8 mouse cellular contexts compared by ENCODE assay signal in the genomic region with DNA sequence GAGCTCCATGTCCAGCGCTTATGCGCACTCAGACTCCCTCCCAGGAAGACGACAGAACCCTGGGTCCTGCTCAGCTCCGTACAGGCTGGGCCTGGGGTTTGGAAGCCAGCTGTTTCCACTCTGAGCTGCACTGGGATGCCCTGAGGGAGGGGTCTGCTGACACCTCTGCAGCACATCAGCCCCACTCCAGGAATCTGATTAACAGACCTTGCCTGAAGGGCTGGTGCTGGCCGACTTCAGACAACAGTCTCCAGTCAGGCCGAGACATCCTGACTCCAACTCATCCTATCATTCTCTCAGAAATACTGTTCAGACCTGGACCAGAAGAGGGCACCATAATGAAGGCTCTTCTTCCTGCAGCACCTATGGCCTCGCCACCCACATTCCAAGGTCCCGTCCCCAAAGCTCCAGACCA. TPM values are rescaled to one million over a fixed set of nuclear protein-coding genes. Genes with fewer than 3 reads are reported as not detected.
DNase-seq lines count a peak whose midpoint lies in the region; ATAC-seq and TF ChIP-seq lines count a peak whose summit lies in the region.

No protein-coding gene starts in this region.

- H3K9me3 ChIP-seq in heart, embryonic 12.5 days (replicated peaks) = no peaks in the 10 kb centered on the region
- no peaks in the 10 kb centered on the region for H3K9me3 ChIP-seq in hindbrain, postnatal 0 days (ENCODE audit: low read length)

- peak; percentile 64; the same call in 1 of the 2 replicates for ATAC-seq in heart, embryonic 12.5 days (ENCODE audit: insufficient number of reproducible peaks, low FRiP score)
- ATAC-seq in hindbrain, postnatal 0 days = peak; percentile 33; the same call in 1 of the 2 replicates
- ATAC-seq in frontal cortex, adult (ENCODE audit: low TSS enrichment) = no peak

- peak overlapping the region; percentile 12; the same call in 1 of the 2 replicates for H3K27ac ChIP-seq in heart, embryonic 12.5 days (ENCODE audit: poor library complexity, severe bottlenecking)
- no peak overlapping the region for H3K27ac ChIP-seq in hindbrain, postnatal 0 days

- peak; percentile 45 for TF ChIP-seq CTCF in hindbrain, postnatal 0 days (IDR thresholded peaks at IDR 0.05; ENCODE audit: low read depth)

- DNase-seq in heart, postnatal 4 days = no peak
- peak; percentile 41 for DNase-seq in retina, postnatal 1 day
- no peak for DNase-seq in retina, embryonic 14.5 days (ENCODE audit: low spot score)
- DNase-seq in hindbrain, postnatal 0 days (ENCODE audit: low spot score) = no peak
- no peak for DNase-seq in thymus, postnatal 4 days
- no peak for DNase-seq in layer of hippocampus, adult 9-11 months

- 0 out of 2 replicates have a peak, but pooled peaks cover 6% of the 10 kb centered on the region for H3K36me3 ChIP-seq in heart, embryonic 12.5 days
- no peaks in the 10 kb centered on the region for H3K36me3 ChIP-seq in hindbrain, postnatal 0 days (ENCODE audit: insufficient read depth, low read length)

- no peaks in the 10 kb centered on the region for H3K27me3 ChIP-seq in heart, embryonic 12.5 days (replicated peaks)
- no peaks in the 10 kb centered on the region for H3K27me3 ChIP-seq in hindbrain, postnatal 0 days (ENCODE audit: insufficient read depth, low read length)

- 23% methylated on average over 8 of the region's 8 CpGs for WGBS in heart, embryonic 12.5 days
- 69% methylated on average over 8 of the region's 8 CpGs for WGBS in hindbrain, postnatal 0 days

- H3K4me3 ChIP-seq in heart, embryonic 12.5 days = no peak overlapping the region
- H3K4me3 ChIP-seq in hindbrain, postnatal 0 days (ENCODE audit: low read length) = no peak overlapping the region

- no peak overlapping the region for H3K9ac ChIP-seq in heart, embryonic 12.5 days
- no peak overlapping the region for H3K9ac ChIP-seq in hindbrain, postnatal 0 days (replicated peaks; ENCODE audit: low read length)

- peak overlapping the region; percentile 9; the same call in 1 of the 2 replicates for H3K4me2 ChIP-seq in heart, embryonic 12.5 days
- no peak overlapping the region for H3K4me2 ChIP-seq in hindbrain, postnatal 0 days (ENCODE audit: low read depth, low read length)

- H3K4me1 ChIP-seq in heart, embryonic 12.5 days (replicated peaks) = peaks cover 60% of the 10 kb centered on the region
- H3K4me1 ChIP-seq in hindbrain, postnatal 0 days (ENCODE audit: insufficient read depth, low read length) = no peaks in the 10 kb centered on the region

RNA-seq across cellular contexts. Expression of gene Ryr2, which starts 49.4 kb away (rescaled TPM):
- 35.3 and 40.1 TPM in 2 replicates for polyA plus RNA-seq in heart, embryonic 12.5 days (2016; fragmentation: Nextera tagmentation; extraction: Ambion mirVana)
- total RNA-seq in heart, postnatal 4 days (2021) = 100 to 1,000 TPM; 710 to 754 TPM
- 22.3 and 29.8 TPM in 2 replicates for total RNA-seq in hindbrain, postnatal 0 days (2014; rRNA removed)
- polyA plus RNA-seq in hindbrain, postnatal 0 days (2015; fragmentation: Nextera tagmentation; extraction: Ambion mirVana) = 3.8 and 4.7 TPM in 2 replicates

Comparison
In these comparisons a context has a peak if more than half of its experiments do, and no peak if none do; other contexts are left out.
1. RNA of gene Ryr2, which starts 49.4 kb away (total RNA-seq): 710 to 754 TPM in heart, postnatal 4 days; 22.3 to 29.8 TPM in hindbrain, postnatal 0 days; every median in the first group is over 10 times any median in the second.